Mouse (Mus musculus): ENCODE measurements around the gene Doc2b. TPM values are rescaled to one million over a fixed set of nuclear protein-coding genes. Genes with fewer than 3 reads are reported as not detected.
A peak's percentile ranks its signal among the peaks of the same experiment; 100 is the strongest.

The Doc2b gene
- 0.02 TPM in 1 of 2 replicates, not detected in the other for polyA plus RNA-seq (2015; fragmentation: Nextera tagmentation; extraction: Ambion mirVana)

- Histone ChIP-seq H3K27me3 (peaks cover 73% of the 10 kb centered on the region), H3K27ac (replicated peaks) (no peak within 1 kb of the TSS), H3K36me3 (replicated peaks) (no peaks in the 10 kb centered on the region), H3K4me1 (replicated peaks) (peaks cover 5% of the 10 kb centered on the region), H3K9me3 (replicated peaks) (no peaks in the 10 kb centered on the region), H3K9ac (no peak within 1 kb of the TSS), H3K4me2 (peak within 1 kb of the TSS; percentile 51), H3K4me3 (replicated peaks) (peak within 1 kb of the TSS; percentile 37)
- ATAC-seq (ENCODE audit: insufficient read depth), result no peak
- WGBS (ENCODE audit: insufficient replicate concordance), result 5% methylated on average over 37 of the region's 37 CpGs
These were observed at the start of gene Doc2b for GRCm38 (mm10) chr11:75796029-75796445. Gene Doc2b, minus strand, starts transcription at chr11:75796049.

- Histone ChIP-seq H3K27me3 (no peaks in the 10 kb centered on the region), H3K36me3 (replicated peaks) (no peaks in the 10 kb centered on the region), H3K27ac (replicated peaks) (no peak overlapping the region), H3K4me3 (replicated peaks) (no peak overlapping the region), H3K4me2 (no peak overlapping the region), H3K9me3 (replicated peaks) (no peaks in the 10 kb centered on the region), H3K9ac (no peak overlapping the region), H3K4me1 (replicated peaks) (no peaks in the 10 kb centered on the region)
- no peak for ATAC-seq (ENCODE audit: insufficient read depth)
- 44% methylated on average over 4 of the region's 4 CpGs for WGBS (ENCODE audit: insufficient replicate concordance)
These were observed 47.2 kb upstream of the Doc2b start for GRCm38 (mm10) chr11:75842904-75843619.

DNA sequence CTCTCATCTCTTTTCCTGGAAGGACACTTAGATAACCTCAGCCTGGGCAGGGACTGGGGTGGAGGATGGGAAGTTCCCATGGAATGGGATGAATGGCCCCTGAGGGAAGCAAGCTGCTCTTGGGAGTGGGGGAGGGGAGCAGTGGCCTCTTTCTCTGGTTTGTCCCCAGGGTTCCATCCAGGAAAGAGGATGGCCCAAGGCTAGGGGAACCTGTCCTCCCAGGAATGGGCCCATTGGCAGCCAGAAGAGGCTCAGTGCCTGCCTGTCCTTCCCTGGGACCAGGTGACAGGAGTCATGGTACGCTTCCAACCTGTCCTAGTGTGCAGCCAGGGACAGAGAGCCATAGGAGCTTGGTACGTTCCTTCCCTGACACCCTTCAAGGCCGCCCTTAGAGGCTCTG is 45.7 kb upstream of the Doc2b start:
- H3K27ac ChIP-seq (replicated peaks), result no peak overlapping the region
- no peaks in the 10 kb centered on the region for H3K36me3 ChIP-seq (replicated peaks)
- H3K4me2 ChIP-seq, result no peak overlapping the region
- no peaks in the 10 kb centered on the region for H3K27me3 ChIP-seq
- H3K9me3 ChIP-seq (replicated peaks), result no peaks in the 10 kb centered on the region
- 50% methylated on average over 3 of the region's 3 CpGs for WGBS (ENCODE audit: insufficient replicate concordance)
- H3K4me3 ChIP-seq (replicated peaks), result no peak overlapping the region
- ATAC-seq (ENCODE audit: insufficient read depth), result no peak
- no peaks in the 10 kb centered on the region for H3K4me1 ChIP-seq (replicated peaks)
- no peak overlapping the region for H3K9ac ChIP-seq

DNA sequence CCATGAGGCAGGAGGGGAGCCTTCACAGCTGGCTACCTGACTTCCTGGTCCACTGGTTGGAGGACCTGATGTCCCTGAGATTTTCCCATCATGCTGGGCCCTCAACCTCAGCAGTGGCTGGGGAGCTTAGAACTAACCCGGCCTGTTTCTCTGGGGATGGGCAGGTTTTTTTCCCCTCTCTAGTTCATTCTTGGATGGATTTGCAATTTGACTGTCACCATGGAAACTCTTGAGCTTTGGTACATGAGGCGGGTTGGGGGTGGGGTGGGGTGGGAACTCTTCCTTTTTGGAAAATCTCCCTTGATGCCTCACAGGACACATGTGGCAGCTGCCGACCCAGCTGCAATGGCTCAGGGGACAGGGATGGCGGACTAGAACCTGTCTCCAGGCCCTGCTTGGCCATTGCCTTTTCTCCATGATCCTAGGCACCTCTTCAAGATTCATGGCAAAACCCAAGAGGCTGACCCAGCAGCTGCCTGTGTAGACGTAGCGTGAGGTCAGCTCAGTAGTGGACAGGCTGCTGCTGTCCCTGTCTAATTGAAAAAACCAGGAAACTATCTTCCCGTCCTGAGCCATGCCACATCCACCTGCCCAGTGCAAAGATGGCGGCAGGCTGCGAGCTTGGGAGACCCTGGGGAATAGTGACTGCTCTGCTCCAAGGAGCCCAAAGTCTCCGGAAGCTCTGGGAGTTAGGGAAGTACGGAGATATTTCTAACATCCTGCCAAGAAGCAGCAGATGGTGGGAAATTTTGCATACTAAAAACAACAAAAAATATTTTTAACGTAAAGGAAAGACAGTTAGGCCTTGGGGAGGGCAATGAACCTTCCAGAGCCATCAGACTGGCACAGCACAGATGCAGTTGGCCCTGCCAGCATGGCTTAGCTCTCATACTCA is 43.9 kb upstream of the Doc2b start:
- ATAC-seq (ENCODE audit: insufficient read depth), result no peak
- Histone ChIP-seq H3K9me3 (replicated peaks) (no peaks in the 10 kb centered on the region), H3K9ac (no peak overlapping the region), H3K27ac (replicated peaks) (no peak overlapping the region), H3K4me2 (no peak overlapping the region), H3K36me3 (replicated peaks) (no peaks in the 10 kb centered on the region), H3K4me3 (replicated peaks) (no peak overlapping the region), H3K4me1 (replicated peaks) (no peaks in the 10 kb centered on the region), H3K27me3 (no peaks in the 10 kb centered on the region)
- 62% methylated on average over 12 of the region's 12 CpGs for WGBS (ENCODE audit: insufficient replicate concordance)

- WGBS (ENCODE audit: insufficient replicate concordance), result 47% methylated on average over 10 of the region's 10 CpGs
- Histone ChIP-seq H3K4me3 (replicated peaks) (no peak overlapping the region), H3K9ac (no peak overlapping the region), H3K4me1 (replicated peaks) (no peaks in the 10 kb centered on the region), H3K9me3 (replicated peaks) (no peaks in the 10 kb centered on the region), H3K27me3 (no peaks in the 10 kb centered on the region), H3K4me2 (no peak overlapping the region), H3K27ac (replicated peaks) (no peak overlapping the region), H3K36me3 (replicated peaks) (no peaks in the 10 kb centered on the region)
- ATAC-seq (ENCODE audit: insufficient read depth), result no peak
These were observed 43.1 kb upstream of the Doc2b start for GRCm38 (mm10) chr11:75838861-75839426.

- no peaks in the 10 kb centered on the region for H3K27me3 ChIP-seq
- WGBS (ENCODE audit: insufficient replicate concordance), result 68% methylated on average over 11 of the region's 11 CpGs
- H3K9ac ChIP-seq, result no peak overlapping the region
- no peak overlapping the region for H3K4me2 ChIP-seq
- ATAC-seq (ENCODE audit: insufficient read depth), result no peak
- H3K9me3 ChIP-seq (replicated peaks), result no peaks in the 10 kb centered on the region
- H3K36me3 ChIP-seq (replicated peaks), result no peaks in the 10 kb centered on the region
- H3K4me3 ChIP-seq (replicated peaks), result no peak overlapping the region
- H3K4me1 ChIP-seq (replicated peaks), result 0 out of 2 replicates have a peak, but pooled peaks cover 3% of the 10 kb centered on the region
- H3K27ac ChIP-seq (replicated peaks), result no peak overlapping the region
These were observed 40.4 kb upstream of the Doc2b start for GRCm38 (mm10) chr11:75836240-75836610.

DNA sequence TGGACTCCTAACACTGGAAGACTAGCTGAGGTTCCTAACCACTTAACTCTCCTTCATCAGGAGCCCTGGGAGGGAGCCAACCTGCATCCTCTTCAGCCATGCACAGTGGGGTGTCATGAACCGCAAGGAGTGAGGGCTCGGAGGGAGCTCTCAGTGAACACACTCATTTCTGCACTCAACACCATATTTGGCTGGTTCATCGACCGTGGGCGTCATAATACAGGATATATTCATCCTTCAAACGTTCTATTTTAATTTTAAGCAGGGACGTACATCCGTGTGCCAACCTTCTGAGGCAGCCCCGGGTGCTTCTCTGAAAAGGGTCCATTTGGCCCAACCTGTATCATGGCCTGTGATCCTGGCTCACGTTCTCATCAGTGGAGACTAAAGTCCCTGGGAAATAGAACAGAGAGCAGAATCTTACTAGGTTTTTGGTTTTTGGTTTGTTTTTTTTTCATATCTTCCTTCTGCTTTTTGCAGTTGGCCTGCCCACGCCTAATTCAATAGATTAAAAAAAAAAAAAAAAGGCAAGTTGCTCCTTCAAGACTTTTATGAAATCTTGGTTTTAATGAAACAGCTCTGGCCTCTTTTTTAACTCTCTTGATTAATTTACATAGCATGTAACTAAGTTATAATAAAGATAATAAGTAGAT is 39.9 kb upstream of the Doc2b start:
- no peaks in the 10 kb centered on the region for H3K9me3 ChIP-seq (replicated peaks)
- ATAC-seq (ENCODE audit: insufficient read depth), result no peak
- H3K36me3 ChIP-seq (replicated peaks), result no peaks in the 10 kb centered on the region
- no peaks in the 10 kb centered on the region for H3K27me3 ChIP-seq
- H3K4me3 ChIP-seq (replicated peaks), result no peak overlapping the region
- H3K9ac ChIP-seq, result no peak overlapping the region
- H3K27ac ChIP-seq (replicated peaks), result no peak overlapping the region
- 60% methylated on average over 11 of the region's 11 CpGs for WGBS (ENCODE audit: insufficient replicate concordance)
- no peak overlapping the region for H3K4me2 ChIP-seq
- H3K4me1 ChIP-seq (replicated peaks), result 0 out of 2 replicates have a peak, but pooled peaks cover 3% of the 10 kb centered on the region

DNA sequence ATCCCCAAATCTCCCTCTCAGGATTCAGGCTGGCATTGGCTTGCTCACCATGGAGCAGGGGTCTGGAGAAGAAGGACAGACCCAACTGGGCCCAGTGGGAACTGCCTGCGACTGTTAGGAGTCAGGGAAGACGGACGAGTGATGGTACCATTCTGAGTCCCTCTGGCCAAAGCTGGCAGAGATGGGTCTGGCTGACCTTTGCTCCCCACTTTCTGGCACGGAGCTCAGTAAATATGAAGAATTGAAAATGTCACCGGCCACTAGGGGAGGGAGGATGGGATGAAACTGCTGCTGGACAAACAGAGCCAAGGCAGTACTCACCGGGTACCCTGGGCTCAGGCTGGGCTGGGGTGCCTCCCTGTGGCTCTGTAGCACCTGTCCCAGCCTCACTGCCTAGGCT is 37.2 kb upstream of the Doc2b start:
- Histone ChIP-seq H3K9me3 (replicated peaks) (no peaks in the 10 kb centered on the region), H3K4me3 (replicated peaks) (no peak overlapping the region), H3K36me3 (replicated peaks) (no peaks in the 10 kb centered on the region), H3K27me3 (no peaks in the 10 kb centered on the region), H3K4me2 (no peak overlapping the region), H3K9ac (no peak overlapping the region), H3K4me1 (replicated peaks) (0 out of 2 replicates have a peak, but pooled peaks cover 3% of the 10 kb centered on the region), H3K27ac (replicated peaks) (no peak overlapping the region)
- no peak for ATAC-seq (ENCODE audit: insufficient read depth)
- 62% methylated on average over 6 of the region's 6 CpGs for WGBS (ENCODE audit: insufficient replicate concordance)

GRCm38 (mm10) chr11:75830386-75830785 is 34.5 kb upstream of the Doc2b start:
- H3K27ac ChIP-seq (replicated peaks), result no peak overlapping the region
- no peaks in the 10 kb centered on the region for H3K9me3 ChIP-seq (replicated peaks)
- 67% methylated on average over 3 of the region's 3 CpGs for WGBS (ENCODE audit: insufficient replicate concordance)

DNA sequence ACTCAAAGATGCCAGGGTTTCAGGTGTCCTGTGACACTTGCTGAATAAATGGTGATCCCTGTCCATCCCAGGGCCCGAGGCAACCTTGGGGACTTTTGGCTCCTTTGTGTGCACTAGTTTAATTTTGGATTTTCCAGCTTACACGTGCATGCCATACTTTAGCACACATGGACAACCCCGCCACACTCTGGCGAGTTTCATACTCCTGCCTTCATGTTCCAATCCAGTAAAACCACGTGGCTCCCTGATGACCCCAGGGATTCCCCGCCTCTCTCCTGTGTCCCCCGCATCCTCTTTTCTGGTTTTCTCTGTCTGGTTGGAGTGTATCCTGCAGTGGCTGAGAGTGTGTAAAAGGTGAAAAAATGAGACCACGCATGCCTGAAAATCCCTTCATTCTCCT is 31.6 kb upstream of the Doc2b start:
- 57% methylated on average over 8 of the region's 8 CpGs for WGBS (ENCODE audit: insufficient replicate concordance)

More at GRCm38 (mm10) chr11:75830386-75830785, 34.5 kb upstream of the Doc2b start:
- Histone ChIP-seq H3K9ac (no peak overlapping the region), H3K4me1 (replicated peaks) (0 out of 2 replicates have a peak, but pooled peaks cover 3% of the 10 kb centered on the region), H3K4me3 (replicated peaks) (no peak overlapping the region), H3K4me2 (no peak overlapping the region), H3K36me3 (replicated peaks) (no peaks in the 10 kb centered on the region), H3K27me3 (no peaks in the 10 kb centered on the region)
- no peak for ATAC-seq (ENCODE audit: insufficient read depth)

More for the DNA sequence above, 31.6 kb upstream of the Doc2b start:
- Histone ChIP-seq H3K9me3 (replicated peaks) (no peaks in the 10 kb centered on the region), H3K4me2 (no peak overlapping the region), H3K4me1 (replicated peaks) (no peaks in the 10 kb centered on the region), H3K27ac (replicated peaks) (no peak overlapping the region), H3K4me3 (replicated peaks) (no peak overlapping the region), H3K36me3 (replicated peaks) (no peaks in the 10 kb centered on the region), H3K9ac (no peak overlapping the region), H3K27me3 (peaks cover 9% of the 10 kb centered on the region; the same call in 1 of the 2 replicates)
- ATAC-seq (ENCODE audit: insufficient read depth), result no peak
